Mouse (Mus musculus) cortical plate, adult 2 months (tissue): ENCODE results near the gene Plekhf1. TPM values are rescaled to one million over a fixed set of nuclear protein-coding genes. Genes with fewer than 3 reads are reported as not detected.

Source experiments
- H3K27ac ChIP-seq: fragments of 200-500 bp; 2 replicates; pipeline ENCODE4 v1.5.1; 2012; ENCODE audit warnings: low read length, control low read depth, inconsistent platforms; ENCODE audit not compliant: insufficient read depth
- H3K4me1 ChIP-seq: fragments of 200-500 bp; 2 replicates; pipeline ENCODE4 v1.6.1; 2011; ENCODE audit warnings: low read length; ENCODE audit not compliant: control insufficient read depth, insufficient read depth
- H3K4me3 ChIP-seq: fragments of 200-500 bp; 2 replicates; pipeline ENCODE4 v1.5.1; 2011; ENCODE audit warnings: mild to moderate bottlenecking, low read length, control low read depth; ENCODE audit not compliant: insufficient read depth
- CTCF ChIP-seq: fragments of 200-500 bp; IDR thresholded peaks from 2 replicates; pipeline ENCODE4 v1.5.1; 2011; ENCODE audit warnings: mild to moderate bottlenecking, control low read depth, low read length; ENCODE audit not compliant: insufficient read depth; ENCODE audit errors: extremely low read depth
- POLR2A ChIP-seq: fragments of 200-500 bp; IDR thresholded peaks from 2 replicates; pipeline ENCODE4 v1.6.1; 2011; ENCODE audit warnings: mild to moderate bottlenecking, low read length, control low read depth; ENCODE audit not compliant: insufficient read depth; ENCODE audit errors: extremely low read depth
- polyA plus RNA-seq: library from polyadenylated mRNA; depleted of rRNA; stranded (reverse); fragments of >200 nt; gene quantifications from 2 replicates; pipeline ENCODE4 v1.2.3, GENCODE M21; 2012; rRNA removed

Gene Plekhf1
- polyA plus RNA-seq, 1 experiment = 1.8 TPM

GRCm38 (mm10) chr7:38182596-38182961 is 45.2 kb downstream of the Plekhf1 start:
- TF ChIP-seq CTCF (peak; percentile 76), POLR2A (no peak)
- H3K27ac ChIP-seq = no peak overlapping the region
- H3K4me3 ChIP-seq = peak overlapping the region; percentile 55; the same call in 1 of the 2 replicates
- H3K4me1 ChIP-seq = 0 out of 2 replicates have a peak, but pooled peaks cover 2% of the 10 kb centered on the region

GRCm38 (mm10) chr7:38181366-38181765 is 46.5 kb downstream of the Plekhf1 start:
- Histone ChIP-seq H3K27ac (no peak overlapping the region), H3K4me1 (0 out of 2 replicates have a peak, but pooled peaks cover 2% of the 10 kb centered on the region)
- TF ChIP-seq CTCF (no peak), POLR2A (no peak)

GRCm38 (mm10) chr7:38179896-38180295 is 47.9 kb downstream of the Plekhf1 start:
- TF ChIP-seq CTCF = no peak
- no peak for TF ChIP-seq POLR2A
- no peak overlapping the region for H3K4me3 ChIP-seq
- H3K4me1 ChIP-seq = 0 out of 2 replicates have a peak, but pooled peaks cover 2% of the 10 kb centered on the region
- H3K27ac ChIP-seq = no peak overlapping the region

More at GRCm38 (mm10) chr7:38181366-38181765, 46.5 kb downstream of the Plekhf1 start:
- H3K4me3 ChIP-seq = no peak overlapping the region

GRCm38 (mm10) chr7:38176056-38176455 is 51.8 kb downstream of the Plekhf1 start:
- TF ChIP-seq POLR2A = no peak
- TF ChIP-seq CTCF = no peak
- Histone ChIP-seq H3K4me3 (no peak overlapping the region), H3K4me1 (no peaks in the 10 kb centered on the region), H3K27ac (no peak overlapping the region)

- TF ChIP-seq CTCF (no peak), POLR2A (no peak)
- no peak overlapping the region for H3K27ac ChIP-seq
Observed at GRCm38 (mm10) chr7:38174321-38175148, 53.3 kb downstream of the Plekhf1 start.

GRCm38 (mm10) chr7:38173871-38174270 is 53.9 kb downstream of the Plekhf1 start:
- Histone ChIP-seq H3K4me3 (no peak overlapping the region), H3K27ac (no peak overlapping the region), H3K4me1 (no peaks in the 10 kb centered on the region)
- TF ChIP-seq CTCF (no peak), POLR2A (no peak)

More at GRCm38 (mm10) chr7:38174321-38175148, 53.3 kb downstream of the Plekhf1 start:
- Histone ChIP-seq H3K4me1 (no peaks in the 10 kb centered on the region), H3K4me3 (no peak overlapping the region)

GRCm38 (mm10) chr7:38167724-38168141 is 60.1 kb downstream of the Plekhf1 start:
- Histone ChIP-seq H3K27ac (no peak overlapping the region), H3K4me3 (no peak overlapping the region), H3K4me1 (peaks cover 5% of the 10 kb centered on the region)
- TF ChIP-seq POLR2A (no peak), CTCF (peak; percentile 76)

Other genes starting within 250 kb of the Plekhf1 start
- gene Uri1, start 204.5 kb downstream of the Plekhf1 start, polyA plus RNA-seq = 36.2 and 40.3 TPM in 2 replicates
- gene Ccne1, start 120.5 kb downstream of the Plekhf1 start, polyA plus RNA-seq = 19.0 and 21.0 TPM in 2 replicates
- gene 1600014C10Rik, start 44.8 kb downstream of the Plekhf1 start, polyA plus RNA-seq = 24.8 TPM in 2 replicates
- 31.7 and 32.6 TPM in 2 replicates for gene Pop4, start 43.4 kb upstream of the Plekhf1 start, polyA plus RNA-seq